Mouse (Mus musculus) neural tube, embryonic 12.5 days (tissue): ENCODE results near the gene Ube2n. TPM values are rescaled to one million over a fixed set of nuclear protein-coding genes. Genes with fewer than 3 reads are reported as not detected.
A peak's percentile ranks its signal among the peaks of the same experiment; 100 is the strongest.
"Not testable (repeated sequence)": the region's sequence is repeated elsewhere in the genome, so short reads cannot be mapped to it uniquely, and the experiment has no call there.

Source experiments
- ATAC-seq: fragments of 200-750 bp; cut with Nextera tagmentation; 2 replicates; pipeline ENCODE4 v1.8.0; 2017; ENCODE audit warnings: low read depth, mild to moderate bottlenecking, moderate TSS enrichment, moderate library complexity; ENCODE audit not compliant: low FRiP score
- H3K27ac ChIP-seq: fragments of 300-500 bp; sonication (generic); 2 replicates; pipeline ENCODE4 v1.5.1; 2016
- H3K27me3 ChIP-seq: fragments of 300-500 bp; sonication (generic); replicated peaks from 2 replicates; pipeline ENCODE4 v1.6.1; 2016; ENCODE audit warnings: mild to moderate bottlenecking
- H3K36me3 ChIP-seq: fragments of 300-500 bp; sonication (generic); 2 replicates; pipeline ENCODE4 v1.6.1; 2016; ENCODE audit warnings: mild to moderate bottlenecking
- H3K4me1 ChIP-seq: fragments of 300-500 bp; sonication (generic); 2 replicates; pipeline ENCODE4 v1.6.1; 2016
- H3K4me2 ChIP-seq: fragments of 300-500 bp; sonication (generic); replicated peaks from 2 replicates; pipeline ENCODE4 v1.6.1; 2016; ENCODE audit warnings: mild to moderate bottlenecking
- H3K4me3 ChIP-seq: fragments of 300-500 bp; sonication (generic); 2 replicates; pipeline ENCODE4 v1.5.1; 2016
- H3K9ac ChIP-seq: fragments of 300-500 bp; sonication (generic); 2 replicates; pipeline ENCODE4 v1.6.1; 2016; ENCODE audit warnings: mild to moderate bottlenecking
- H3K9me3 ChIP-seq: fragments of 300-500 bp; sonication (generic); 2 replicates; pipeline ENCODE4 v1.6.1; 2016; ENCODE audit warnings: mild to moderate bottlenecking
- WGBS: fragments of 180-500 bp; shearing (Covaris S2); methylation state at CpG from one replicate; pipeline ENCODE4 v1.1.7; 2016; 5-methylcytosine and 5-hydroxymethylcytosine counted together
- polyA plus RNA-seq: library from polyadenylated mRNA; unstranded; fragments of >200 nt; fragmentation: Nextera tagmentation; extraction: Ambion mirVana; gene quantifications from 2 replicates; pipeline ENCODE4 v1.2.1, GENCODE M21; 2016

The Ube2n gene
- polyA plus RNA-seq, 1 experiment from 2014 or later = 408 TPM

DNA sequence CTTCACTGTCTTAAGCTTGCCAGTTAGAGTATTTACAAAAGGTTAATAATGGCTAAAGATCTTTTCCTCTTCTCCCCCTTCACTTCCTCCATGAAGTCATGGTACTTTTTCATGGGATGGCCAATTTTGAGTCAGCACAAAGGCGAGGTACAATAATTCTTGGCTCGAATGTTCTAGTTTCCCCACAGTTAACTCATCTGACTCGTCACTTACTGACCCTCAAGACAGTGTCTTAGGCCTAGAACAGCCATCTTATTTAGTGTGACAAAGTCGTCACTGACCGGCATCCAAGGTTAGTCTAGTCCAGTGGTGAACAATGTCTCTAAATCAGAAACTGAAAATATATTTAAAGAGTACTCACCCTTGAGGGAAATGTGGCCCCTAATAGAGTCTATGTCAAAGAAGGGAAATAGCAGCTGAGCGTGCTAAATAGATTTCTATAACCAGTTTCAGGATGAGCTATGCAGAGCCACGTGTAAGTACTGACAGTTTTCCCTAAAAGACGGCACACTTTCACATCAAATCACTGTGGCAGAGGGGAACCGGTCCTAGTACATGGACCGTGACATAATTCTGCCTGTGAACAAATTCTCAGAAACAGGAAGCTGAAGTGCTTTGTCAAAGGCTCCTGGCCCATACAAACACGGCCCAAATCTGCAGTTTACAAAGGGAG, 33.3 kb downstream of the Ube2n start:
- ATAC-seq = no peak
- peaks cover 37% of the 10 kb centered on the region for H3K36me3 ChIP-seq
- 86% methylated on average over 11 of the region's 11 CpGs for WGBS

DNA sequence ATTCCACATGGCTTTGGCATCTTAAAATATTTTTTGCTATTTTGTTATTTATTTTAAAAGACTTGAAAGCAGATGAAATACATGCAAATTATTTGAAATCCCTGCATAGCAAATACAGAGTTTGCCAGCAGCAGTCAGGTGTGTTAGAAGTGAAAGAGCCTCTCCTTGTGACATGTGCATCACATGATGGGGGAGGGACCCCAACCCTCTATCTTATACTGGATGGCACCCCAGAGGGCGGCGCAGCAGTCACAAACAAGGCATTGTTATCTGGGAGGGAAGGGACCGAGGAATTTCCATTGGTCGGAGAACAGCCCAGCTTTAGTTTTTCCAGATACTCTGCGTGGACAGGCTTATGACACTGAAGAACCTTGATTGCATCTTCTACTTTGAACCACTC, 34.1 kb downstream of the Ube2n start:
- 67% methylated on average over 5 of the region's 5 CpGs for WGBS

More for the DNA sequence above, 33.3 kb downstream of the Ube2n start:
- Histone ChIP-seq H3K9ac (no peak overlapping the region), H3K27ac (no peak overlapping the region), H3K27me3 (no peaks in the 10 kb centered on the region), H3K4me2 (no peak overlapping the region), H3K4me3 (no peak overlapping the region), H3K4me1 (peaks cover 4% of the 10 kb centered on the region), H3K9me3 (no peaks in the 10 kb centered on the region)

DNA sequence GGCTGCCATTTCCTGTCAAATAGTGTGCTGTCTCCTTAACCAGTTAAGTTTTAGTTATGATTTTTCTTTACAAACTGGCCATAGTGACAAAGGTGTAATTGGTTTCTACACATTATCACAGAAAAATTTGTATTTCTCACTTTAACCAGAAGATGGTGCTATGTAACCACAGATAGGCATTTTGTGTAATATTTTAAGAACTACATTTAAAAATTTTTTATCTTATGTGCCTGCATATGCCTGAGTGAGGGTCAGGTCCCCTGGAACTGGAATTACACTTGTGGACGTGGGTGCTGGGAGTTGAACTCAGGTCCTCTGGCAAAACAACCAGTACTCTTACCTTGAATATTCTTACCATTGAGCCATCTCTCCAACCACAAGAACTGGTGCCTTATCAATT, 35.6 kb downstream of the Ube2n start:
- H3K36me3 ChIP-seq = peaks cover 32% of the 10 kb centered on the region
- H3K4me3 ChIP-seq = no peak overlapping the region
- WGBS = 67% methylated on average over 1 of the region's 1 CpGs
- H3K27me3 ChIP-seq = no peaks in the 10 kb centered on the region
- no peak overlapping the region for H3K9ac ChIP-seq
- H3K9me3 ChIP-seq = no peaks in the 10 kb centered on the region
- H3K4me1 ChIP-seq = peaks cover 4% of the 10 kb centered on the region
- ATAC-seq = no peak
- no peak overlapping the region for H3K27ac ChIP-seq
- H3K4me2 ChIP-seq = no peak overlapping the region

More for the DNA sequence above, 34.1 kb downstream of the Ube2n start:
- not testable (repeated sequence) for H3K4me3 ChIP-seq, H3K4me1 ChIP-seq, ATAC-seq, H3K9ac ChIP-seq, H3K27ac ChIP-seq, H3K9me3 ChIP-seq, H3K27me3 ChIP-seq, H3K4me2 ChIP-seq
- peaks cover 33% of the 10 kb centered on the region for H3K36me3 ChIP-seq

DNA sequence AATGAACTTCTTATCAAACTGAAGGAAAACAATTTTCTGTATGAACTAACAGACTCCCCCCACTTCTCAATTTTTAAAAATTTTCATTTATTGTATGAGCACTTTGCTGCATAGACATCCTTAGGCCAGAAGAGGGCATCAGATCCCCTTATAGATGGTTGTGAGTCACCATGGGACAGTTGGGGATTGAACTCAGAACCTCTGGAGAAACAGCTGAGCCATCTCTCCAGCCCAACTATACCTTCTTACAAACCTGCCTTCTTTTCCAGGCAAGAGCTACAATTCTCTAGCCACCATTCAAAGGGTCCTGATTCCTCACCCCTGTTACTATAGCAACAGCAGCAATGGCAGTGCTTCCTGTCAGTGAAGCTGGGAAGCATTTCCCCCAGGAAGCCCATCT, 36.8 kb downstream of the Ube2n start:
- peaks cover 4% of the 10 kb centered on the region for H3K4me1 ChIP-seq
- no peak overlapping the region for H3K4me2 ChIP-seq
- no peak overlapping the region for H3K9ac ChIP-seq
- H3K4me3 ChIP-seq = no peak overlapping the region
- ATAC-seq = 0 out of 2 replicates have a peak, but pooled peaks have one; percentile 22
- peaks cover 27% of the 10 kb centered on the region for H3K36me3 ChIP-seq
- no peaks in the 10 kb centered on the region for H3K27me3 ChIP-seq
- H3K27ac ChIP-seq = no peak overlapping the region
- no peaks in the 10 kb centered on the region for H3K9me3 ChIP-seq

DNA sequence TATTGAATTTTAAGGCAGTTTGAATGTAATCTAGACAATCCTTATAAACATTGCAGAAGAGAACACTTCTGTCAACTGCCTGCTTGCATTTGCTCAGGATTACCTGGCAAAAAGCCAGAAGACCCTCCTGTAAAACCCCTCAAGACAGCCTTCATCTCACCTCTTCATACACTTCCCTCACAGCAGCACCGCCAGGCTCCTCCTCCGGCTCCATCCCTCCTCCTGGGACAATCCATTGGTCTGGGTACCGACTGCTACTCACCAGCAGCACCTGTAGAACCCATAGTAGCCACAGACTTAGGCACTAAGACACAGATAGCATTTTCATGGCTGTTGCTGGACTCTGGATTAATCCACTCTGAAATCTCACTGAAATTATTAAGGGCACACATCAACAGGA, 37.4 kb downstream of the Ube2n start:
- no peaks in the 10 kb centered on the region for H3K9me3 ChIP-seq
- H3K27me3 ChIP-seq = no peaks in the 10 kb centered on the region
- no peak for ATAC-seq
- 60% methylated on average over 3 of the region's 3 CpGs for WGBS
- no peak overlapping the region for H3K4me2 ChIP-seq
- no peak overlapping the region for H3K27ac ChIP-seq
- peaks cover 21% of the 10 kb centered on the region for H3K36me3 ChIP-seq
- peaks cover 4% of the 10 kb centered on the region for H3K4me1 ChIP-seq
- H3K9ac ChIP-seq = no peak overlapping the region
- no peak overlapping the region for H3K4me3 ChIP-seq

DNA sequence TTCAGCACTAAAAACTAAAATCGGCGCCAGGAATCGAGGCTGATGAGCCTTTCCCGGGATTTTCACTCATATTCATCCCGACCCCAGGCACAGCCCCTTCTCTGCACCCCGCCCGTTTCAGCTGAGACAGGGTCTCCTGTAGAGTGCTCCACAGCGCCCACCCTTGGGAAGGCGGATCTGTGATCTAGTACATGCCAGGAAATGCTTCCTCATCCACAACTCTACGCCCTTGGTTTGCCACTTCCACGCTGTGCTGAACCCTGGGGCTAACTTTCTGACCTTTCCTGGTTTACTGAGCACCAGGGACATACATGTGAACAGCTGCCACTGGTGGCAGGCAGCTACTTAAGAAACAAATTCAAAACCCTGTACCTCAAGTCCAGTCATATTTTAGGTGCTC, 40.9 kb downstream of the Ube2n start:
- H3K9me3 ChIP-seq = no peaks in the 10 kb centered on the region
- peaks cover 3% of the 10 kb centered on the region; the same call in 1 of the 2 replicates for H3K36me3 ChIP-seq
- H3K4me2 ChIP-seq = no peak overlapping the region
- H3K27ac ChIP-seq = no peak overlapping the region
- ATAC-seq = no peak
- H3K27me3 ChIP-seq = no peaks in the 10 kb centered on the region
- 81% methylated on average over 11 of the region's 11 CpGs for WGBS
- no peak overlapping the region for H3K4me3 ChIP-seq
- H3K9ac ChIP-seq = no peak overlapping the region
- peaks cover 13% of the 10 kb centered on the region for H3K4me1 ChIP-seq

DNA sequence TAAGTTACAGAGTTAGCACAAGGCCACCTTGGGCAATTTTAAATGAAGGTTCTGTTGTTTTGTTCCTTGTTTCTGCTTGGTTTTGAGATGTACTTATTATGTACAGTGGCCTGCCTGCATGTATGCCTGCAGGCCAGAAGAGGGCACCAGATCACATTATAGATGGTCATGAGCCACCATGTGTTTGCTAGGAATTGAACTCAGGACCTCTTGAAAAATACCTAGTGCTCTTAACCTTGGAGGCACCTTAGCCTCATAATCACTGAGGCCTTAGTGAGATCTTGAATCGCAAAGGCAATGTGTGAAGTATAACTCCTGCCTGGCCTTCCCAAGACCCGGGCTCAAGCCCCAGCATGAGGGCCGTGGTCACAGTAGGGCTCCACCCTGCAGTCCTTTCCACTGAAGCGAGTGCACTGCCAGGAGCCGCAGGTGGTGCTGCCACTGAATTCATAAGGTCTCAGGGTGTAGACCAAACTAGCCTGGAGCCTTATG, 42.4 kb downstream of the Ube2n start:
- Histone ChIP-seq H3K4me3 (no peak overlapping the region), H3K4me2 (no peak overlapping the region), H3K4me1 (peaks cover 22% of the 10 kb centered on the region), H3K9me3 (no peaks in the 10 kb centered on the region), H3K27ac (no peak overlapping the region), H3K27me3 (no peaks in the 10 kb centered on the region), H3K9ac (no peak overlapping the region), H3K36me3 (peaks cover 3% of the 10 kb centered on the region; the same call in 1 of the 2 replicates)
- no peak for ATAC-seq
- 88% methylated on average over 5 of the region's 5 CpGs for WGBS

DNA sequence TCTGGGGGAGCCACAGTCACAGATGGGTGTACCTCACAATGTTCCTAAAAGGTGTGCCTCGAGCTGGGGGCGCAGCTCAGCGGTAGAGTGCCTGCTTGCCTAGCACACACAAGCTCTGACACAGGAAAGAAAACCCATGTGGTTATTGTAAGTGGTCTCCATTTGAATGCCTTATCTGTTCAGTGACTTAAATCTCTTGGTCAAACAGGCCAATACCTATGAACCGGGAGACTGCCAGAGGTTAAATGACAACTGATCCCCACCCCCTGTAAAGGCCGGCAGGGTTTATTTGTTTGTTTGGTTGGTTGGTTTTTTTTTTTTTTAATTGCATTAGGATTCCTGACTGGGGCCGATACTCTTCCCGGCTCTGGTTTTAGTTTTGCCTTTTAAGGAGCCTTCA, 44.5 kb downstream of the Ube2n start:
- Histone ChIP-seq H3K27me3 (no peaks in the 10 kb centered on the region), H3K36me3 (peaks cover 3% of the 10 kb centered on the region; the same call in 1 of the 2 replicates), H3K4me2 (0 out of 2 replicates have a peak overlapping the region, but pooled peaks have one; percentile 5), H3K27ac (no peak overlapping the region), H3K4me1 (peaks cover 23% of the 10 kb centered on the region), H3K4me3 (no peak overlapping the region), H3K9ac (no peak overlapping the region), H3K9me3 (no peaks in the 10 kb centered on the region)
- 82% methylated on average over 7 of the region's 7 CpGs for WGBS
- no peak for ATAC-seq

DNA sequence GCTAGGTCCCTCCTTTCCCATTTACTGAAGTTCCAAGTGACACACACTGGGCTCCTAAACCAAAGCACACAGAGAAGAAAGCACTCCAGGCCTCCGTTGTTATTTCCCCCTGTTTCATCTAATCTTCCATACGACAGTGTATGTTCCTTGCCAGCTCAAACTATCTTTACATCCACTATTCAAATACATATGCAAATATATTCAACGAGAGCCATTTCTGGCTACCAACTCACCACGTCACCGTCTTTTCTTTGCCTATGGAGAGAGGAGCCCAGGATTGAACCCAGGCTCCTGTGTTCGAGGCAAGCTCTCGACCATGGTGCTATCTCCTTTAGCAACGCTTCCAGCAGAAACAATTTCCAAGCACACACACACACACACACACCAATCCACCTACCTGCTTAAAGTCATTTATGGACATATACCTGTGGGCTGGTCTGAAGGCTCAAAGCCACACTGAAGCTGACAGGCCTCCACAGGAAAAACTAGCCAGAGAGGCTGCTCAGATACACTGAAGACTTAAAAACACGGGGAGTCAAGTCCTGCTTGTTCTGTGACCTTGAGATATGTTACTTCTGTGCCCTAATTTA, 45.5 kb downstream of the Ube2n start:
- no peak overlapping the region for H3K9ac ChIP-seq
- H3K27ac ChIP-seq = no peak overlapping the region
- H3K36me3 ChIP-seq = peaks cover 3% of the 10 kb centered on the region; the same call in 1 of the 2 replicates
- no peaks in the 10 kb centered on the region for H3K27me3 ChIP-seq
- no peak overlapping the region for H3K4me3 ChIP-seq
- H3K4me1 ChIP-seq = peaks cover 27% of the 10 kb centered on the region
- 88% methylated on average over 9 of the region's 9 CpGs for WGBS
- H3K9me3 ChIP-seq = no peaks in the 10 kb centered on the region
- H3K4me2 ChIP-seq = peak overlapping the region; percentile 27; the same call in 1 of the 2 replicates
- ATAC-seq = no peak

DNA sequence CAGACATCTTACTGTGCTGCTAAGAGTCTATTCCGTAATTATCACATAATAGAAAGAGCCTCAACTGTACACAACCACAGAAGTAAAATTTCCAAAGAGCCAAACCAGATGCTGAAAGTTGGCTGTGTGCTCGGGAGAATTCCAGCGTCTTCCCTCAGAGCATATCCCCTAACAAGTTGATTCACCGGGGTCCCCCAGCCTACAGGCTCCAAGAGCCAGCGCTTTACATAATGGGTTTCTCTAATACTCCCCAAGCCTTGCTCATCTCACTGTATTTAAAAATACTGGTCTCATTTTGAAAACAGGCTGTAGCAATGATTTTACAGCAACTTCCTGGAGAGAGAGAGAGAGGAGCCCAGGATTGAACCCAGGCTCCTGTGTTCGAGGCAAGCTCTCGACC, 46.7 kb downstream of the Ube2n start:
- H3K36me3 ChIP-seq = peaks cover 3% of the 10 kb centered on the region; the same call in 1 of the 2 replicates
- H3K9me3 ChIP-seq = no peaks in the 10 kb centered on the region
- 59% methylated on average over 7 of the region's 7 CpGs for WGBS
- no peaks in the 10 kb centered on the region for H3K27me3 ChIP-seq
- no peak for ATAC-seq
- peak overlapping the region; percentile 97; the same call in 1 of the 2 replicates for H3K9ac ChIP-seq
- peak overlapping the region; percentile 70 for H3K4me2 ChIP-seq
- H3K4me3 ChIP-seq = peak overlapping the region; percentile 94
- H3K4me1 ChIP-seq = peaks cover 29% of the 10 kb centered on the region
- no peak overlapping the region for H3K27ac ChIP-seq

DNA sequence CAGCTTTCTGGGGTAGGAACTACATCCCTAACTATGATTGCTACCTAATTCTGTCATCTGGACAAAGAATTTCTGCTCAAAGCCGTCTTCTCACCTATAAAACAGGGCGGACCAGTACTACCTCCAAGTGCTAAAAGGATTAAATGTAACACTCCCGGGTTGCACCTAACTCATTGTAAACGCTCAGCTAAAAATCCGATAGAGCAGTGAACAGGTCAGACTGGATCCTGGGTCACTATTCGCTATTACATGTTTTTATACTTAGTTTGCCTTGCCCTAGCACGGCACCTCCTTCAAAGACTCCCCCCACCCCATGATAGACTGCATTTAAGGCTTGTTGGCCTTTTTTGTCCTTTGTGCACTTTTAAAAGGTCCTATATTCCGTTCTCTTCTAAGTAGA, 47.5 kb downstream of the Ube2n start:
- Histone ChIP-seq H3K36me3 (peaks cover 3% of the 10 kb centered on the region; the same call in 1 of the 2 replicates), H3K9me3 (no peaks in the 10 kb centered on the region), H3K9ac (peak overlapping the region; percentile 97), H3K4me3 (peak overlapping the region; percentile 94), H3K4me1 (peaks cover 29% of the 10 kb centered on the region), H3K27ac (no peak overlapping the region), H3K4me2 (peak overlapping the region; percentile 70), H3K27me3 (no peaks in the 10 kb centered on the region)
- WGBS = 12% methylated on average over 8 of the region's 8 CpGs
- no peak for ATAC-seq

DNA sequence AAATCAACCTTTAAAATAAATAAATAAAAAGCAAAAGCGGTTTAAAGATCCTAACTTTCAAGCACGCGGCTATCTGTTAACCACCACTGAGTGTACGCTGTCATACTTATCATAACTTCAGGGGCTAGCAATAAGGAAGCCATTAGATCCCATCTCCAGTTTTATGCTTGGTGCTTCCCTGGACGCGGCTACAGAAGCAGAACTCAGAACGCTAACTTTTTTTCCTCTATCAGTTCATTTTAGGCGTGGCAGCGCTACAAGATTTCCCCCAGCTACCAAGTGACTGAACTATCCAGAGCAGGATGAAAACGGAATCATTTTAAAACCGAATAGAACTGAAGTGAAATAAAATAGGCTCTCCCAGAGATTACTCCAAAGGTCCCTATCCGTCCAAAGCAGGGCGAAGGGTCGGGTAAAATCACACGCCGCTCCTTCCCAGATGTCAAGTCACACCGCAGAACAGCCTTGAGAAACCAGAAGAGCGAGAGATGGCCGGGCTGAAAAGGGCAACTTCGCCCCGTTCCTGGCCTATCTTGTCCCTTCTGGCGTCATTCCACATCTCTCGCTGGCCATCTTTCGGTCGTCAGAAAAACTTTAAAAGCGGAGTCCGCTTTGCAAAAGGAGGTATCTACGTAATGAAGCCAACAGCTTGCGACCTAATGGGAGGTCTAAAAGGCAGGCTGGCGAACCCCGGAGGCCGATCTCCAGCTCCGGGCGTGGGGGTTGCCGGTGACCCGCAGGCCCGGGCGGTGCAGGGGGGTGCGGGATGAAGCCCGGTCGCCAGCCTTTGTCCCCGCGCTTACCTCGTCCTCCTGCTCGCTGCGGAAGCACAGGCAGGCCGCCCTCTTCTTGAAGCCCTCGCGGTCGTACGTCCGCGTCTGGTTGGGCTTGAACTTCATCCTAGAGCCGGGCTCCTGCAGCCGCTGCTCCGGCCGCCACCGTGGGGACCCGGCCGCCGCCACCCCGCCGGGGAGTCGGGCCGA, 48.2 kb downstream of the Ube2n start:
- peak overlapping the region; percentile 97 for H3K9ac ChIP-seq
- H3K27ac ChIP-seq = peak overlapping the region; percentile 93
- peak overlapping the region; percentile 94 for H3K4me3 ChIP-seq
- H3K4me2 ChIP-seq = peak overlapping the region; percentile 70
- ATAC-seq = peak; percentile 76
- H3K9me3 ChIP-seq = no peaks in the 10 kb centered on the region
- H3K36me3 ChIP-seq = no peaks in the 10 kb centered on the region
- peaks cover 29% of the 10 kb centered on the region for H3K4me1 ChIP-seq
- no peaks in the 10 kb centered on the region for H3K27me3 ChIP-seq
- WGBS = 1% methylated on average over 64 of the region's 65 CpGs
